Mouse (Mus musculus) ES-E14 (cell line): ENCODE measurements around the gene Hspd1.

Experiments
- CHD2 ChIP-seq: IDR thresholded peaks from 2 replicates; pipeline ENCODE4 v1.6.1; 2014; ENCODE audit warnings: mild to moderate bottlenecking, low read depth, low read length, inconsistent platforms
- HCFC1 ChIP-seq: IDR thresholded peaks from 2 replicates; pipeline ENCODE4 v1.6.1; 2012; ENCODE audit warnings: low read length, inconsistent platforms, borderline replicate concordance; ENCODE audit not compliant: insufficient read depth
- ZNF384 ChIP-seq: IDR thresholded peaks from 2 replicates; pipeline ENCODE4 v1.6.1; 2012; ENCODE audit warnings: low read depth, low read length, inconsistent platforms

DNA sequence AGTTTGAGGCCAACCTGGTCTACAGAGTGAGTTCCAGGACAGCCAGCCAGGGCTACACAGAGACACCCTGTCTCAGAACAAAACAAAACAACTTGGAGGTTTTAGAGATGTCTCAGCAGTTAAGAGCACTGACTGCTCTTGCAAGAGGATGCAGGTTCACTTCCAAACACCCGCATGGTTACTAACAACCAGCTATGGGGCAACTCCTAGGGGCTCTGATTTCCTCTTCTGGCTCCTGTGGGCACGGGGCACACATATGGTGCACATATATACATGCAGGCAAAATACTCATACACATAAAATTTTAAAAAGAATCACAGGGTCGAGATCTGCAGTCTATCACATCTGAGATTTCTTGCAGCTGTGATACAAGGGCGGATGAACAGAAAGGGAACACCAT lies 58.6 kb downstream of the Hspd1 start:
- TF ChIP-seq ZNF384 (no peak), HCFC1 (no peak), CHD2 (no peak)
